Mouse (Mus musculus) lung, postnatal 4 days (tissue): ENCODE results near the gene Gm5725.
"Not testable (repeated sequence)": the region's sequence is repeated elsewhere in the genome, so short reads cannot be mapped to it uniquely, and the experiment has no call there.

Experiments used
- DNase-seq, 2 experiments: peaks; one replicate each; pipeline ENCODE4 v3.0.0; 2021

Gene Gm5725

DNA sequence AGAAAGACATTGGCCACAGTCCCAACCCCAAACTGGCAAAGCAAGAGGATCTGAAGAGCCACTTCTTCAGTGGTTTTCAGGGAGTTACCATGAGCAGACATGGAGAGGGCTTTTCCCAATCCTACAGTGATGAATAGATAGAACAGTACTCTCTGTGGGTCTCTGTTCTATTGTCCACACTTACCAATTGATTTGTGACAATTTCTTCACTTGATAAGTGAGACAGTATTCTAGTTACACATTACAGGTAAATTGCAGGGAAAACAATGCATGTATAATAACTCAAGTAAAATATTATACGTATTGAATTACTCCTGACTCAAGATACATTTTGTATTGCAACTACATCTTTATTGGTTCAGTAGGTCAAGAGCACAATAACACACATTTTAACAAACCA lies at the start of gene Gm5725:
TSS of gene Gm5725 (minus strand) at position 101 of the 400 bp plus-strand sequence.
- not testable (repeated sequence) for DNase-seq

DNA sequence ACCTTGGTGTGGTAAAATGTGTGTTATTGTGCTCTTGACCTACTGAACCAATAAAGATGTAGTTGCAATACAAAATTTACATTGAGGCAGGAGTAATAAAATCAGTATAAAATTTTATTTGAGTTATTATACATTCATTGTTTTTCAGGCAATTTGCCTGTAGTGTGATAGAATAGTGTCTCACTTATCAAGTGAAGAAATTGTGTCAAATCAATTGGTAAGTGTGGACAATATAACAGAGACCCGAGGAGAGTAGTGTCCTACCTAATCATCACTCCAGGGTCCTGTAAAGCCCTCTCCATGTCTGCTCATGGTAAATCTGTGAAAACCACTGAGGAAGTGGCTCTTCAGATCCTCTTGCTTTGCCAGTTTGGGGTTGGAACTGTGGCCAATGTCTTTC lies 12.0 kb downstream of the Gm5725 start, which contains the start of gene Vmn1r135:
TSS of gene Vmn1r135 (plus strand) at position 301 of the 400 bp plus-strand sequence.
- DNase-seq: not testable (repeated sequence)

DNA sequence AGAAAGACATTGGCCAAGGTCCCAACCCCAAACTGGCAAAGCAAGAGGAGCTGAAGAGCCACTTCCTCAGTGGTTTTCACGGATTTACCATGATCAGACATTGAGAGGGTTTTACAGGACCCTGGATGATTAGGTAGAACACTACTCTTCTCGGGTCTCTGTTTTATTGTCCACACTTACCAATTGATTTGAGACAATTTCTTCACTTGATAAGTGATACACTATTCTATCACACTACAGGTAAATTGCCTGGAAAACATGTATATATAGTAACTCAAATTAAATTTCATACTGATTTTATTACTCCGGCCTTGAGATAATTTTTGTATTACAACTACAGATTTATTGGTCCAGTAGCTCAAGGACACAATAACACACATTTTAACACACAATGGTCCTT lies 47.4 kb downstream of the Gm5725 start, which contains the start of gene Gm4177:
TSS of gene Gm4177 (minus strand) at position 101 of the 400 bp plus-strand sequence.
- DNase-seq: not testable (repeated sequence)
